Mouse (Mus musculus): ENCODE data around the gene Il25. TPM values are rescaled to one million over a fixed set of nuclear protein-coding genes. Genes with fewer than 3 reads are reported as not detected.
"Not testable (repeated sequence)": the region's sequence is repeated elsewhere in the genome, so short reads cannot be mapped to it uniquely, and the experiment has no call there.

Il25 gene
- polyA plus RNA-seq, 1 experiment from 2014 or later: not detected

DNA sequence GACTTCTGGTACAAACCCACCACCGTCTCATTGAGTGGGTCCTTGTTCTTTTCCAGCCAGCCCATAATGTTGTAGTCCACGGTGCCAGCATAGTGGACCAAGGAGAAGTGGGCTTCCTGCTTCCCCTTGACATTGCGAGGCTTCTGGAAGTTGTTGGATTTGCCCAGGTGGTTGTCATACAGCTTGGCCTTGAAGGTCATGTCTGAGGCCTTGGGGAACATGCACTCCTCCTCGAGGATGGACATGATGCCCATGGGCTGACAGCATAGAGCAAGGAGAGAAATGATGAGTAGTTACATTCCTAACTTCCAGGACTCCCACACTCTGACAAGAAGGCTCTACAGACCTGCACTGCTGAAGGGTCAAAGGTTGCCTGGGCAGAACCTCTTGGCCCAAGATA is 26.0 kb downstream of the Il25 start:
- Histone ChIP-seq H3K27ac (no peak overlapping the region), H3K27me3 (0 out of 2 replicates have a peak, but pooled peaks cover 4% of the 10 kb centered on the region), H3K4me2 (no peak overlapping the region), H3K4me1 (replicated peaks) (no peaks in the 10 kb centered on the region), H3K4me3 (replicated peaks) (no peak overlapping the region), H3K9ac (replicated peaks) (no peak overlapping the region), H3K36me3 (no peaks in the 10 kb centered on the region), H3K9me3 (no peaks in the 10 kb centered on the region)
- ATAC-seq (ENCODE audit: insufficient number of reproducible peaks, insufficient read depth, low FRiP score, low TSS enrichment, low read depth): no peak
- WGBS: 78% methylated on average over 4 of the region's 4 CpGs

DNA sequence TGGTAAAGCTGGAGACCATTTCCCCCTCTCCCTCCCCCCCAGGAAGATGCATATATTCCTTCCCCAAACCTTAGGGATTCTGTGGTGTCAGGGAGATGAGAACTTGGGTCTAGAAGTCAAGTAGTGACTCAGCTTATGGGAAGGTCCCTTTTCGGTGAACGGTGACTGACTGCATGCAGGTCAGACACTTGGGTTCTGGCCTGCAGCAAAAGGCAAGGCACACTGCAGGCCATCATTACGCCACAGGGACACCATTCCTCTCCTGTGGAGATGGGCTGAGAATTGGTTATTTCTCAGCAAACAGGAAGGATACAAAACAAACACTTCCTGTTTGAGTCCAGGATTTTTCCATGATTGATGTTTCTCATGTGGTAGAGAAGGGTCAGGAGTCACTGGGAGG is 26.7 kb downstream of the Il25 start:
- Histone ChIP-seq H3K4me1 (replicated peaks) (no peaks in the 10 kb centered on the region), H3K4me2 (no peak overlapping the region), H3K9me3 (no peaks in the 10 kb centered on the region), H3K4me3 (replicated peaks) (no peak overlapping the region), H3K36me3 (no peaks in the 10 kb centered on the region), H3K27me3 (0 out of 2 replicates have a peak, but pooled peaks cover 4% of the 10 kb centered on the region), H3K27ac (no peak overlapping the region), H3K9ac (replicated peaks) (no peak overlapping the region)
- 91% methylated on average over 3 of the region's 3 CpGs for WGBS
- ATAC-seq (ENCODE audit: insufficient number of reproducible peaks, insufficient read depth, low FRiP score, low TSS enrichment, low read depth): no peak

GRCm38 (mm10) chr14:54959853-54960613 is 27.5 kb downstream of the Il25 start:
- ATAC-seq (ENCODE audit: insufficient number of reproducible peaks, insufficient read depth, low FRiP score, low TSS enrichment, low read depth); H3K4me1 ChIP-seq (replicated peaks); H3K9ac ChIP-seq (replicated peaks); H3K27me3 ChIP-seq; H3K27ac ChIP-seq; H3K4me2 ChIP-seq; H3K36me3 ChIP-seq; H3K9me3 ChIP-seq; H3K4me3 ChIP-seq (replicated peaks): not testable (repeated sequence)
- 95% methylated on average over 12 of the region's 12 CpGs for WGBS

GRCm38 (mm10) chr14:54960769-54961168 is 28.3 kb downstream of the Il25 start:
- Histone ChIP-seq H3K27ac (no peak overlapping the region), H3K4me2 (no peak overlapping the region), H3K9me3 (no peaks in the 10 kb centered on the region), H3K4me1 (replicated peaks) (no peaks in the 10 kb centered on the region), H3K9ac (replicated peaks) (no peak overlapping the region), H3K4me3 (replicated peaks) (no peak overlapping the region), H3K27me3 (peaks cover 8% of the 10 kb centered on the region; the same call in 1 of the 2 replicates), H3K36me3 (no peaks in the 10 kb centered on the region)
- ATAC-seq (ENCODE audit: insufficient number of reproducible peaks, insufficient read depth, low FRiP score, low TSS enrichment, low read depth): no peak
- WGBS: 71% methylated on average over 10 of the region's 10 CpGs

DNA sequence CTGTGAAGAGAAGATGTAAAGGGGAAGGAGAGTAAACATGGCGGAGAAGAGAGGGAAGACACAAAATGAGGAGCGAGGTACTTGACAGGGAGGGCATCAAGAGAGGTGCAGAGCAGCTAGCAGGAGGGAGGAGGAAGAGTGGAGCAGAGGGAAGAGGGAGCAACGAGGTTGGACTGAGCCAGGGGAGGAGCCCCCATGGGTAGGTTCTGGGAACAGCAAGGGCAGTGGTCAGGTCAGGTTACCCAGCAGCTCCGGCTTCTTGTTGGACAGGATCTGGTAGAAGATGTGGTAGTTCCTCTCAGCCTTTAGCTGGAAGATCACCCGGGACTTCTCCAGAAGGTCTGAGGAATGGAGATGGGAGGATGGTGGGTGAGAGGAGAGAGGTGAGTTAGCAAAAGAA is 29.0 kb downstream of the Il25 start:
- Histone ChIP-seq H3K4me2 (no peak overlapping the region), H3K9ac (replicated peaks) (no peak overlapping the region), H3K4me3 (replicated peaks) (no peak overlapping the region), H3K27ac (no peak overlapping the region), H3K27me3 (peaks cover 8% of the 10 kb centered on the region; the same call in 1 of the 2 replicates), H3K9me3 (no peaks in the 10 kb centered on the region), H3K36me3 (no peaks in the 10 kb centered on the region), H3K4me1 (replicated peaks) (no peaks in the 10 kb centered on the region)
- 79% methylated on average over 5 of the region's 5 CpGs for WGBS
- no peak for ATAC-seq (ENCODE audit: insufficient number of reproducible peaks, insufficient read depth, low FRiP score, low TSS enrichment, low read depth)

DNA sequence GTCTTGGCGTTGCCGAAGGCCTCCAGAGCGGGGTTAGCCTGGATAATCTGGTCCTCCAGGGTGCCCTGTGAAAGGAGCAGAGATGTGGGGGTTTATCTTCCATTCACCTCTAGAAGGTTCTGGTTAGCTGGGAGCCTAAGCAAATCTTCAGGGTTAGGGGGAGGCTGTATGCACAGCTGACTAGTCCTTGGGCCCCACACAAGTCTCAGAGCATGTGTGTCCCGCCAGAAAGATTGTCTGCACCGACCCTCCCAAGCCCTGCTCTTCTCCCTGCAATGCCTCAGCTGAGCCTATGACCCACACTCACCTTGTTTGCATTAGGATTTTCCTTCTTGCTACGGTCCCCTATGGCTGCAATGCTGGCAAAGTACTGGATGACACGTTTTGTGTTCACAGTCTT is 30.2 kb downstream of the Il25 start:
- peaks cover 4% of the 10 kb centered on the region; the same call in 1 of the 2 replicates for H3K4me1 ChIP-seq (replicated peaks)
- H3K4me2 ChIP-seq: no peak overlapping the region
- no peak for ATAC-seq (ENCODE audit: insufficient number of reproducible peaks, insufficient read depth, low FRiP score, low TSS enrichment, low read depth)
- no peaks in the 10 kb centered on the region for H3K36me3 ChIP-seq
- H3K27ac ChIP-seq: no peak overlapping the region
- no peak overlapping the region for H3K4me3 ChIP-seq (replicated peaks)
- H3K9ac ChIP-seq (replicated peaks): no peak overlapping the region
- 89% methylated on average over 7 of the region's 7 CpGs for WGBS
- H3K9me3 ChIP-seq: no peaks in the 10 kb centered on the region
- peaks cover 8% of the 10 kb centered on the region for H3K27me3 ChIP-seq

- 88% methylated on average over 11 of the region's 11 CpGs for WGBS
- Histone ChIP-seq H3K27ac (no peak overlapping the region), H3K9me3 (no peaks in the 10 kb centered on the region), H3K4me3 (replicated peaks) (no peak overlapping the region), H3K9ac (replicated peaks) (no peak overlapping the region), H3K36me3 (no peaks in the 10 kb centered on the region), H3K27me3 (peaks cover 8% of the 10 kb centered on the region), H3K4me1 (replicated peaks) (peaks cover 8% of the 10 kb centered on the region; the same call in 1 of the 2 replicates), H3K4me2 (no peak overlapping the region)
- ATAC-seq (ENCODE audit: insufficient number of reproducible peaks, insufficient read depth, low FRiP score, low TSS enrichment, low read depth): no peak
Measured at GRCm38 (mm10) chr14:54963727-54964126, 31.2 kb downstream of the Il25 start.

GRCm38 (mm10) chr14:54965044-54965443 is 32.5 kb downstream of the Il25 start:
- H3K4me3 ChIP-seq (replicated peaks): no peak overlapping the region
- H3K27me3 ChIP-seq: peaks cover 12% of the 10 kb centered on the region
- H3K4me1 ChIP-seq (replicated peaks): peaks cover 8% of the 10 kb centered on the region; the same call in 1 of the 2 replicates
- no peaks in the 10 kb centered on the region for H3K36me3 ChIP-seq
- ATAC-seq (ENCODE audit: insufficient number of reproducible peaks, insufficient read depth, low FRiP score, low TSS enrichment, low read depth): no peak
- H3K4me2 ChIP-seq: no peak overlapping the region
- H3K9me3 ChIP-seq: no peaks in the 10 kb centered on the region
- no peak overlapping the region for H3K27ac ChIP-seq
- no peak overlapping the region for H3K9ac ChIP-seq (replicated peaks)
- 80% methylated on average over 15 of the region's 15 CpGs for WGBS

DNA sequence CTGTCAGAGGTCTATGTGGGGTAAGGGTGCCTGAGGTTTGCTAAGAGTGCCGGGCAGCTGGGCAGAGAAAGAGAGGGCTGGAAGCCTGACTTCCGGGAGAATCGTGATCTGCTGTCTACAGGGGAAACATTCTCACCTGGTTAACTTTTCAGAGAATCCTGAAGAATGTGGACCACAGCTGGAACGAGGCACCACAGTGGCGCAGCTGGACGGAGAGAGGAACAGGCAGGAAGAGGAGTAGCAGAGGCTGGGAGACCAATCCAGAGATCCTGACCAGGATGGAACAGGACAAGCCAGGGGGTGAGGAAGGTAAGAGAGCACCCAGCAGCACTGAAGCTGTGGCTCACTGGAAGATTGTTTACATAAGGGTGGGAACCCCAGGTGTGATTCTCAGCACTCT is 33.1 kb downstream of the Il25 start:
- H3K4me3 ChIP-seq (replicated peaks): no peak overlapping the region
- H3K27me3 ChIP-seq: peaks cover 12% of the 10 kb centered on the region
- ATAC-seq (ENCODE audit: insufficient number of reproducible peaks, insufficient read depth, low FRiP score, low TSS enrichment, low read depth): no peak
- H3K27ac ChIP-seq: no peak overlapping the region
- no peak overlapping the region for H3K4me2 ChIP-seq
- H3K36me3 ChIP-seq: no peaks in the 10 kb centered on the region
- H3K4me1 ChIP-seq (replicated peaks): peaks cover 8% of the 10 kb centered on the region; the same call in 1 of the 2 replicates
- no peak overlapping the region for H3K9ac ChIP-seq (replicated peaks)
- 51% methylated on average over 6 of the region's 6 CpGs for WGBS
- no peaks in the 10 kb centered on the region for H3K9me3 ChIP-seq

DNA sequence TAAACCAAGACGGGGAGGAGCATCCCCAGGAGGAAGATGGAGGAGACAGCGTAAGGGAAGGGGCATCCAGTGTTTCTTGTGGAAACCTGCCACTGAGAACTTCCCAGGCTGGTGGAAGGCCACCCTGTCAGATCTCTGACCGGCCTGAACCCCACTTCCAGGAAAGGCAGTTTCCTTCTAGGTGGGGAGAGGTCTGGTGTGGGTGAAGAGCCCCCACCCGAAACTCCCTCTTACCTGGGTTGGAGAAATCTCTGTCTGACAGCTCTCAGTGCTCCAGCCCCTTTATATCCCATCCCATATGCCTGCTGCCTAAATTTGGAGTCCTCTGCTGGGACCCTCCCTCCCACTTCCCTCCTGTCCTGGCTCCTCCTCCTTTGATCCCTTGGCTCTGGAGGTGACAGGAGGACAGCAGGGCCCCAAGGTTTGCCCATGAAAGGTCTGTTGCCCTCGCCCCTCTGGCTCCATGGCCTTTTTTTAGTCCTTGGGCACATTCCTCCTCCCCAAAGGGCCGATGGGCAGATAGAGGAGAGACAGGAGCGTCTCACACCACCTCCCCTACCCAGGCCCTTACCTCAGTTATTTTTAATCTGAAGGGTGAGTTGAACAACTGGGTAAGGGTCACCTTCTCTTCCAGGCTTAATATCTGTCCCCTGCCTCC is 34.0 kb downstream of the Il25 start, which contains the start of gene Myh6:
Gene Myh6, minus strand, starts transcription at position 608 of the 658 bp plus-strand sequence.
- no peaks in the 10 kb centered on the region for H3K36me3 ChIP-seq
- H3K9me3 ChIP-seq: no peaks in the 10 kb centered on the region
- H3K4me3 ChIP-seq (replicated peaks): no peak within 1 kb of the TSS
- H3K4me2 ChIP-seq: no peak within 1 kb of the TSS
- no peak within 1 kb of the TSS for H3K27ac ChIP-seq
- H3K4me1 ChIP-seq (replicated peaks): peaks cover 8% of the 10 kb centered on the region; the same call in 1 of the 2 replicates
- no peak within 1 kb of the TSS for H3K9ac ChIP-seq (replicated peaks)
- no peak for ATAC-seq (ENCODE audit: insufficient number of reproducible peaks, insufficient read depth, low FRiP score, low TSS enrichment, low read depth)
- peaks cover 8% of the 10 kb centered on the region for H3K27me3 ChIP-seq
- WGBS: 61% methylated on average over 7 of the region's 7 CpGs

DNA sequence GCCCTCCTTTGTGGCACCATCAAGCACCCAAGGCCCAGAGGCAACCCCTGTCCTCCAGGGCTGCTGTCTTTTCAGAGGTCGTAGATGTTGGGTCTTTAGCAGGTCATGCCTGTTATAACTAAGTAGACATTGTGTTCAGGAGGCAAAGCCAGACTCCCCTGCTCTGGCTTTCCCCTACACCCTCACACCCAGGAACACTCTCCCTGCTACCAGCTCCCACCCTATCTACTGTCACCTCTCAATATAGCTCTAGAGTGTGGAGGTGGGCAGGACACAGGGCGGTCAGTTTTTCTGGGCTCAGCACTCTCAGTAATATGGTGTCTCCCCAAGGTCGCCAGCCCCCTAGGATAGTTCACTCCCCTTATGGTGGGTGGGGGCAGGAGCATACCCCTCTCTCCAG is 35.4 kb downstream of the Il25 start:
- H3K9ac ChIP-seq (replicated peaks): no peak overlapping the region
- no peak overlapping the region for H3K27ac ChIP-seq
- H3K27me3 ChIP-seq: peaks cover 8% of the 10 kb centered on the region
- 78% methylated on average over 3 of the region's 3 CpGs for WGBS
- H3K36me3 ChIP-seq: no peaks in the 10 kb centered on the region
- H3K9me3 ChIP-seq: no peaks in the 10 kb centered on the region
- ATAC-seq (ENCODE audit: insufficient number of reproducible peaks, insufficient read depth, low FRiP score, low TSS enrichment, low read depth): no peak
- H3K4me3 ChIP-seq (replicated peaks): no peak overlapping the region
- peaks cover 8% of the 10 kb centered on the region; the same call in 1 of the 2 replicates for H3K4me1 ChIP-seq (replicated peaks)
- no peak overlapping the region for H3K4me2 ChIP-seq

Data from limb, embryonic 12.5 days (tissue).